Mouse (Mus musculus): ENCODE data around the gene Pmf1. TPM values are rescaled to one million over a fixed set of nuclear protein-coding genes. Genes with fewer than 3 reads are reported as not detected.
A peak's percentile ranks its signal among the peaks of the same experiment; 100 is the strongest.
"Not testable (repeated sequence)": the region's sequence is repeated elsewhere in the genome, so short reads cannot be mapped to it uniquely, and the experiment has no call there.

Pmf1 gene
- total RNA-seq, 2 experiments from 2014 or later, result 145 to 207 TPM

- ATAC-seq (replicated peaks; ENCODE audit: low FRiP score, low TSS enrichment, poor library complexity, severe bottlenecking), result peak; percentile 67
These were observed 30.6 kb upstream of the Pmf1 start for GRCm38 (mm10) chr3:88440500-88441381.

GRCm38 (mm10) chr3:88439582-88439981 lies 29.5 kb upstream of the Pmf1 start:
- ATAC-seq (replicated peaks; ENCODE audit: low FRiP score, low TSS enrichment, poor library complexity, severe bottlenecking), result no peak

- no peak for ATAC-seq (replicated peaks; ENCODE audit: low FRiP score, low TSS enrichment, poor library complexity, severe bottlenecking)
These were observed 27.3 kb upstream of the Pmf1 start for GRCm38 (mm10) chr3:88437454-88437853.

- peak; percentile 79 for ATAC-seq (replicated peaks; ENCODE audit: low FRiP score, low TSS enrichment, poor library complexity, severe bottlenecking)
These were observed 26.5 kb upstream of the Pmf1 start for GRCm38 (mm10) chr3:88436395-88437201.

- ATAC-seq (replicated peaks; ENCODE audit: low FRiP score, low TSS enrichment, poor library complexity, severe bottlenecking), result no peak
These were observed 25.4 kb upstream of the Pmf1 start for GRCm38 (mm10) chr3:88435515-88435914.

GRCm38 (mm10) chr3:88428639-88429038 lies 18.5 kb upstream of the Pmf1 start:
- ATAC-seq (replicated peaks; ENCODE audit: low FRiP score, low TSS enrichment, poor library complexity, severe bottlenecking), result not testable (repeated sequence)

GRCm38 (mm10) chr3:88427342-88427905 lies 17.3 kb upstream of the Pmf1 start:
- ATAC-seq (replicated peaks; ENCODE audit: low FRiP score, low TSS enrichment, poor library complexity, severe bottlenecking), result peak; percentile 59

GRCm38 (mm10) chr3:88425708-88426420 lies 15.7 kb upstream of the Pmf1 start:
- no peak for ATAC-seq (replicated peaks; ENCODE audit: low FRiP score, low TSS enrichment, poor library complexity, severe bottlenecking)

GRCm38 (mm10) chr3:88425330-88425689 lies 15.2 kb upstream of the Pmf1 start:
- ATAC-seq (replicated peaks; ENCODE audit: low FRiP score, low TSS enrichment, poor library complexity, severe bottlenecking), result no peak

- peak; percentile 92 for ATAC-seq (replicated peaks; ENCODE audit: low FRiP score, low TSS enrichment, poor library complexity, severe bottlenecking)
These were observed 14.6 kb upstream of the Pmf1 start, which contains the start of gene Slc25a44 for GRCm38 (mm10) chr3:88424605-88425329. Gene Slc25a44 (minus strand): TSS chr3:88425139.

GRCm38 (mm10) chr3:88422020-88422720 lies 12.0 kb upstream of the Pmf1 start:
- peak; percentile 69 for ATAC-seq (replicated peaks; ENCODE audit: low FRiP score, low TSS enrichment, poor library complexity, severe bottlenecking)

- no peak for ATAC-seq (replicated peaks; ENCODE audit: low FRiP score, low TSS enrichment, poor library complexity, severe bottlenecking)
These were observed 10.6 kb upstream of the Pmf1 start for GRCm38 (mm10) chr3:88420771-88421170.

- ATAC-seq (replicated peaks; ENCODE audit: low FRiP score, low TSS enrichment, poor library complexity, severe bottlenecking), result no peak
These were observed 7.9 kb upstream of the Pmf1 start for GRCm38 (mm10) chr3:88418016-88418415.

GRCm38 (mm10) chr3:88415668-88416067 lies 5.5 kb upstream of the Pmf1 start:
- ATAC-seq (replicated peaks; ENCODE audit: low FRiP score, low TSS enrichment, poor library complexity, severe bottlenecking), result no peak

GRCm38 (mm10) chr3:88412636-88413035 lies 2.5 kb upstream of the Pmf1 start:
- no peak for ATAC-seq (replicated peaks; ENCODE audit: low FRiP score, low TSS enrichment, poor library complexity, severe bottlenecking)

GRCm38 (mm10) chr3:88411681-88412080 lies 1.6 kb upstream of the Pmf1 start:
- no peak for ATAC-seq (replicated peaks; ENCODE audit: low FRiP score, low TSS enrichment, poor library complexity, severe bottlenecking)

- no peak for ATAC-seq (replicated peaks; ENCODE audit: low FRiP score, low TSS enrichment, poor library complexity, severe bottlenecking)
These were observed 507 bp upstream of the Pmf1 start for GRCm38 (mm10) chr3:88410645-88411031.

GRCm38 (mm10) chr3:88408953-88409352 lies 1.2 kb downstream of the Pmf1 start:
- ATAC-seq (replicated peaks; ENCODE audit: low FRiP score, low TSS enrichment, poor library complexity, severe bottlenecking), result no peak
